Mouse (Mus musculus): ENCODE results near the gene Nipal4. TPM values are rescaled to one million over a fixed set of nuclear protein-coding genes. Genes with fewer than 3 reads are reported as not detected.
A peak's percentile ranks its signal among the peaks of the same experiment; 100 is the strongest.
"Not testable (repeated sequence)": the region's sequence is repeated elsewhere in the genome, so short reads cannot be mapped to it uniquely, and the experiment has no call there.

The Nipal4 gene
- polyA plus RNA-seq, 1 experiment from 2014 or later, result 0.79 TPM

DNA sequence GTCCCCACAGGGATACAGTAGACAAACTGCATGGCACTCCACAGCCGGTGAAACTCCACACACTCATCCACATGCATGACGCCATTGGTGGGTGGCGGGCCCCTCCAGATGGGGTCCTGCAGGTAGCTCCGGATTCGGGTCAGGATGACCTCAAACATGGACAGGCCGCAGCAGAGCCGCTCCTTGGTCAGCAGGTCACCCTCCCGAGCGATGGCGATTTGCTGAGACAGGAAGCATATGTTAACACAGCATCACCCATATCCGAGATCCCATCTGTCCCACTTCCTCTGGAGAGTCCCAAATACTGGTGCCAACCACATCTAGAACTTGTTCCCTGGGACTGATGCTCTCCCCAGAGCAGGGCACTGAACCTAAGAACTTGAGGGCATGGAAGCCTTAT lies 34.4 kb upstream of the Nipal4 start:
- peaks cover 51% of the 10 kb centered on the region for H3K36me3 ChIP-seq
- 86% methylated on average over 11 of the region's 11 CpGs for WGBS
- H3K4me3 ChIP-seq (replicated peaks), result no peak overlapping the region
- no peaks in the 10 kb centered on the region for H3K9me3 ChIP-seq
- peaks cover 8% of the 10 kb centered on the region; the same call in 1 of the 2 replicates for H3K4me1 ChIP-seq (replicated peaks)
- H3K27ac ChIP-seq, result no peak overlapping the region
- ATAC-seq (ENCODE audit: insufficient number of reproducible peaks, insufficient read depth, low FRiP score, low TSS enrichment, low read depth), result no peak
- no peak overlapping the region for H3K9ac ChIP-seq (replicated peaks)
- H3K4me2 ChIP-seq, result no peak overlapping the region
- no peaks in the 10 kb centered on the region for H3K27me3 ChIP-seq

DNA sequence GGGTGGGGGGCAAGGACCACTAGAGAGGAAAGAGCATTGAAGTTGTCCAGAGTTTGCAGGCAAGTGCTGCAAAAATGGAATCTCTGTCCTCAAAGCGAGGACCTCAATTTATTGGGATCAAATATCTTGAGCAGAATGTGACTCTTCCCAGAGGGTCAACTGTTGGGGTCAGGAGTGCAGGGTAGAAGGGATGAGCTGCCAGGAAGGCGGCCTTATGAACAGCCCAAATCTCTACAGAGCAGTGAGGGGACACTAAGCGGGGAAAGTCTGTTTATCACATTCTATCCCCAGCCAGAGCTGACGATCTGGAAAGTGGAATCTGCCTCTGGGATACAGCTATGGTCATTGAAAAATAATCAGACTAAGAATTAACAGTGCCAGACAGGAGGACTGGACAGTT lies 27.9 kb upstream of the Nipal4 start:
- ATAC-seq (ENCODE audit: insufficient number of reproducible peaks, insufficient read depth, low FRiP score, low TSS enrichment, low read depth), result no peak
- Histone ChIP-seq H3K36me3 (peaks cover 34% of the 10 kb centered on the region), H3K9me3 (no peaks in the 10 kb centered on the region), H3K9ac (replicated peaks) (no peak overlapping the region), H3K4me3 (replicated peaks) (no peak overlapping the region), H3K27ac (no peak overlapping the region), H3K27me3 (no peaks in the 10 kb centered on the region), H3K4me2 (no peak overlapping the region), H3K4me1 (replicated peaks) (peaks cover 4% of the 10 kb centered on the region)
- 61% methylated on average over 4 of the region's 4 CpGs for WGBS

DNA sequence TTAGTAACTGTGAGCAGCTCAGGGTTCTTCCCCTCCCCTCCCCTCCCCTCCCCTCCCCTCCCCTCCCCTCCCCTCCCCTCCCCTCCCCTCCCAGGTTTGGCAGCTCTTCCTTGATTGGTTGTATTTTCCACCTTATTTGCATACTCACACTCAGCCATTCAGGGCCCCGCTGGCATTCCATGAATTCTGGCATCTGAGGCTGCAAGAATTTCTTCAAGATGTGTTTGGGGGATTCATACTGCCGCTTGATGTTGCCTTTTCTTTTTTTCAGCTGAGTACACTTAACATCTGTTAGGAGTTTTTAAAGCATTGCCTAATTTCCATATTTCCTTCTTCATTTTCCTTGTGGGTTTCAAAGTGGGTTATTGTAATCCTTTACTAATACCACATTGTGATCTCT lies 22.0 kb upstream of the Nipal4 start:
- no peak for ATAC-seq (ENCODE audit: insufficient number of reproducible peaks, insufficient read depth, low FRiP score, low TSS enrichment, low read depth)
- no peaks in the 10 kb centered on the region for H3K9me3 ChIP-seq
- H3K4me3 ChIP-seq (replicated peaks), result no peak overlapping the region
- H3K9ac ChIP-seq (replicated peaks), result no peak overlapping the region
- H3K27me3 ChIP-seq, result no peaks in the 10 kb centered on the region
- H3K4me1 ChIP-seq (replicated peaks), result peaks cover 12% of the 10 kb centered on the region
- 50% methylated on average over 1 of the region's 2 CpGs for WGBS
- H3K27ac ChIP-seq, result no peak overlapping the region
- no peaks in the 10 kb centered on the region for H3K36me3 ChIP-seq
- no peak overlapping the region for H3K4me2 ChIP-seq

DNA sequence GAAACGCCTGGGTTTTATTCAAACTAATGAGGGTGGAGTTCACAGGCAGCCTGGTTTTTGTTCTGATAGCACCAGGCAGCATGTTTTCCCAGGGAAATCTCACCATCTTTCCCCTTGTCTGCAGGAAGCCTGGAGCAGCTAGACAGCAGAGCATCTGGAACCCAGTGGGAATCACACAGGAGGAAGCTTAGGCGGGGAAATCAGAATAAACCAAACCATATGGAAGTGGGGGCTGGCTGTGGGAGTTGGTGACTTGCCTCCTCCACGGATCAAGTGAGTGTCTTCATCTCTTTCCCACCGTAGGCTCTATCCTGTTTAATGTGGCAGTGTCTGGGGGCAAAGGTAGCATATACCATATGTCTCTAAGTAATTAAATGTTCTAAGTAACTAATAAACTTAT lies 19.2 kb upstream of the Nipal4 start:
- Histone ChIP-seq H3K4me3 (replicated peaks) (no peak overlapping the region), H3K4me1 (replicated peaks) (peaks cover 12% of the 10 kb centered on the region), H3K9ac (replicated peaks) (no peak overlapping the region), H3K4me2 (no peak overlapping the region), H3K9me3 (no peaks in the 10 kb centered on the region), H3K27me3 (no peaks in the 10 kb centered on the region), H3K36me3 (no peaks in the 10 kb centered on the region), H3K27ac (peak overlapping the region; percentile 66; the same call in 1 of the 2 replicates)
- no peak for ATAC-seq (ENCODE audit: insufficient number of reproducible peaks, insufficient read depth, low FRiP score, low TSS enrichment, low read depth)
- 12% methylated on average over 4 of the region's 4 CpGs for WGBS

DNA sequence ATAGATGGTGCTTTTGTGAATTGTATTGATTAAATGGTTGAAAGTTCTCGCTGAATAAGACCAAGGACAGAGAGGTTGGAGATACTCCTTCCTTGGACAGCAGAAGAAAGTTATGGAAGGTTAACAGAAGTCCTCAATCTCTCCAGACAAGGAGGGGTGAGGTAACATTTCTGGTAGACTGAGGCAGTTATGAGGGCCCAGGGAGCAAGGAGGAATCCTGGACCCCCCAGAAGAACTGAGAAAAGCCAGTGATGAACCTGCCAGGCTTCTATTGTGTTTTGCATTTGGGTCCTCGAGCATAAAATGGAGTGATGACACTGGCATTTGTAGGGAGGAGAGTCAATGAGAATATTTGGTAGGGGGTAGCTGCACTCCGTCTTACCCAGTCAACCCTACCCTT lies 18.6 kb upstream of the Nipal4 start:
- no peak for ATAC-seq (ENCODE audit: insufficient number of reproducible peaks, insufficient read depth, low FRiP score, low TSS enrichment, low read depth)
- no peaks in the 10 kb centered on the region for H3K36me3 ChIP-seq
- WGBS, result 71% methylated on average over 3 of the region's 3 CpGs
- H3K9me3 ChIP-seq, result no peaks in the 10 kb centered on the region
- H3K4me3 ChIP-seq (replicated peaks), result no peak overlapping the region
- no peak overlapping the region for H3K4me2 ChIP-seq
- no peak overlapping the region for H3K9ac ChIP-seq (replicated peaks)
- H3K27ac ChIP-seq, result no peak overlapping the region
- H3K4me1 ChIP-seq (replicated peaks), result peaks cover 11% of the 10 kb centered on the region
- no peaks in the 10 kb centered on the region for H3K27me3 ChIP-seq

DNA sequence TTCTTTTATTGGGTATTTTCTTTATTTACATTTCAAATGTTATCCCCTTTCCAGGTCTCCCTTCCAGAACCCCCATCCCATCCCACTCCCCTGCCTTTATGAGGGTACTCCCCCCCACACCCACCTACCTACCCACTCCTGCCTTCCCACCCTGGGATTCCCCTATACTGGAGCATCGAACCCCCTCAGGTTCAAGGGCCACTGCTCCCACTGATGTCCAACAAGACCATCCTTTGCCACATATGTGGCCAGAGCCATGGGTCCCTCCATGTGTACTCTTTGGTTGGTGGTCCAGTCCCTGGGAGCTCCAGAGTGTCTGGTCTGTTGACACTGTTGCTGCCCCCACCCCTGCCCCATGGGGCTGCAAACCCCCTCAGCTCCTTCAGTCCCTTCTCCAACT lies 15.7 kb upstream of the Nipal4 start:
- not testable (repeated sequence) for H3K4me2 ChIP-seq; H3K4me3 ChIP-seq (replicated peaks); H3K36me3 ChIP-seq; H3K9me3 ChIP-seq; H3K4me1 ChIP-seq (replicated peaks); ATAC-seq (ENCODE audit: insufficient number of reproducible peaks, insufficient read depth, low FRiP score, low TSS enrichment, low read depth); H3K27ac ChIP-seq; H3K27me3 ChIP-seq; H3K9ac ChIP-seq (replicated peaks)
- 89% methylated on average over 1 of the region's 1 CpGs for WGBS

DNA sequence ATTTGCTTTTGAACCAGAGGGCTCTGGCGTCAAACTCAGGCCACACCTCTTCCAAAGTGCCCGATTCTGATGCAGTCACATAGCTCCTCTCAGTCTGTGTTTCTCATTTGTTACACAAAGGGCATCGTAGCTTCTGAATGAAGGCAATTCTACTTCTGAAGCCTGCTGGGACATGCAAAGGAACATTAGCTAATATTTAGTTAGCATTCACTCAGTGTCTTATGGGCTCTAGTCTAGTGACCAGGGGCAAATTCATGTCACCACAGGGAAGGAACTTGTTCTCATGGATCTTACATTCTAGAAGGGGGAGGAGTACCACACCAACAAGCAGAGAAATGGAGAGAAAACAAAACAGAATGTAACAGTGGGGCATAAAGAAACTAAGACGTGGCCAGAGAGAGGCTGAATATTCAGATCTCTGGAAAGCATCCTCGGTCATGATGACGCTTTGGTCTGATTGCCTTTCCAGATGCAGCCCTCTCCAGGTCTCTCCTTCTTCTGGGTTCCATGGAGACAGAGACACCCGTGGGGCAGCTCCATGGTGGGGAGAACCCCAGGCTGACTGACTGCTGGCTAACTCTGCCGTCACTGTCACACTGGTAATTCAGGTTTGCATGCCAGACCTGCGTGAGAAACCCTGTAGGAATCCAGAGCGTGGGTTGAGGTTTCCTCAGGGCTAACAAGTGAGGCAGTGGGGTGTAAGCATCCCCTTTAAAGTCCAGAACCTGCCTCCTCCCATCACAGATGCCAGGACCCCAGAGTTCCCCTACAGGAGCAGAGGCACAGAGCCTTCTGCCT lies 11.1 kb upstream of the Nipal4 start:
- Histone ChIP-seq H3K27me3 (no peaks in the 10 kb centered on the region), H3K4me1 (replicated peaks) (no peaks in the 10 kb centered on the region), H3K36me3 (no peaks in the 10 kb centered on the region), H3K27ac (no peak overlapping the region), H3K9me3 (no peaks in the 10 kb centered on the region), H3K9ac (replicated peaks) (no peak overlapping the region), H3K4me2 (no peak overlapping the region), H3K4me3 (replicated peaks) (no peak overlapping the region)
- no peak for ATAC-seq (ENCODE audit: insufficient number of reproducible peaks, insufficient read depth, low FRiP score, low TSS enrichment, low read depth)
- 67% methylated on average over 10 of the region's 10 CpGs for WGBS

DNA sequence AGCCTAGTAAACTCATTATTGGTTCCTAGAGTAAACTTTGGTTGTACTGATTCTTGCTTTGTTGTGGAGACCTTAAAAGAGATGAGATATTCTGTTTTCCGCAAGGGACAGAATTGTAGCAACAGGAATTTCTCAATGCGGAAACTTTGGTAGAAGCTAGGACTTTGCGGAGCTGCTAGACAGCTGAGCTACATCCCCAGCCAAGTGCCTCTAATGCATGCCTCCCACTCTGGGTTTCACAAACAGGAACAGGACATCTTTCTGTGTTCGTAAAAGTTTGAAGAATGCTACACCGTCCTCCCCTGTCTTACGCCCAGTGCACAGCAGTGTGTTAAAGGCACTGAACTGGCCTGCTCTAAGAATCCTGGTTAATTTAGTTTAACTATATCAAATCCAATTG lies 9.8 kb upstream of the Nipal4 start:
- no peak for ATAC-seq (ENCODE audit: insufficient number of reproducible peaks, insufficient read depth, low FRiP score, low TSS enrichment, low read depth)
- H3K36me3 ChIP-seq, result no peaks in the 10 kb centered on the region
- H3K4me1 ChIP-seq (replicated peaks), result no peaks in the 10 kb centered on the region
- no peaks in the 10 kb centered on the region for H3K27me3 ChIP-seq
- no peak overlapping the region for H3K4me2 ChIP-seq
- H3K4me3 ChIP-seq (replicated peaks), result no peak overlapping the region
- H3K9me3 ChIP-seq, result no peaks in the 10 kb centered on the region
- 90% methylated on average over 6 of the region's 6 CpGs for WGBS
- no peak overlapping the region for H3K9ac ChIP-seq (replicated peaks)
- H3K27ac ChIP-seq, result no peak overlapping the region

DNA sequence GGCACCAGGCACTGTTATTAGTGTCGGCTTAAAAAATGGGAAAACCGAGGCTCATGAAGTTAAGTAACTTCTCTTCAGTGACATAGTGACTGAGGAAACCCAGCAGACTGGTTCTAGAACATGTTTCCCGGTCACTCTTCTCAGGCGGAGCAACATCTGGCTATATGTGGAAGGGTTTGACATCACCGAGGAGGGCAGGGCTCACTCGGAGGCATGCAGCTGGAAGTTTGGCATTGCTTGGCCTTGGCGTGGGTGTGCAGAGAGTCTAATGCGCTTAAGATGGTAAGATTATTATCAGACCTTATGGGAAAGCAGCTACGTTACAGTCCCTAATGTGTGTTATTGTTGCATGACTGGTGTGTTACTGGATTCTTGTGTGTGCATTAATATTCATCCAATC lies 5.8 kb upstream of the Nipal4 start:
- Histone ChIP-seq H3K27ac (no peak overlapping the region), H3K36me3 (no peaks in the 10 kb centered on the region), H3K9me3 (no peaks in the 10 kb centered on the region), H3K9ac (replicated peaks) (no peak overlapping the region), H3K4me3 (replicated peaks) (no peak overlapping the region), H3K4me1 (replicated peaks) (peaks cover 10% of the 10 kb centered on the region), H3K27me3 (peaks cover 12% of the 10 kb centered on the region; the same call in 1 of the 2 replicates), H3K4me2 (no peak overlapping the region)
- 92% methylated on average over 9 of the region's 9 CpGs for WGBS
- ATAC-seq (ENCODE audit: insufficient number of reproducible peaks, insufficient read depth, low FRiP score, low TSS enrichment, low read depth), result no peak

DNA sequence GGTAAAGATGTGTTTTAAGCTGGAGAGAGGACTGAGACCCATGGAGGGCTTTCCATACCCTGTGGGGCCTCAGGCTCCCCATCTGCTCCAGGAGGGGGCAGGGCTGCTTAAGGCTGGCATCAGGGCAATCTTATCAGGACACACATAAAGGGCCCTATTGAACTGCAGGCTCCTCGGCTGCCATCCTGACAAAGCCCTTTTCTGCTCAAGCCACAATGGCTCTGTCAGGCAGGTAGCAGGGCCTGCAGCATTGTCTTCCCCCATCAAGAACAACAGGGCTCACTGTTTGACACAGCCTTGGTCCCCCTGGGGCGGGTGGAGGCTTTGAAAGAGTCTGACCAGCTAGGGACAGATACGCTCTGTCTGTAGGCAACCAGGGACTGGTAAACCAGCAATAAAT lies 3.6 kb upstream of the Nipal4 start:
- no peak overlapping the region for H3K4me3 ChIP-seq (replicated peaks)
- H3K27me3 ChIP-seq, result peaks cover 32% of the 10 kb centered on the region
- 0 out of 2 replicates have a peak overlapping the region, but pooled peaks have one; percentile 31 for H3K27ac ChIP-seq
- ATAC-seq (ENCODE audit: insufficient number of reproducible peaks, insufficient read depth, low FRiP score, low TSS enrichment, low read depth), result no peak
- WGBS, result 56% methylated on average over 3 of the region's 3 CpGs
- H3K4me2 ChIP-seq, result no peak overlapping the region
- no peak overlapping the region for H3K9ac ChIP-seq (replicated peaks)
- H3K36me3 ChIP-seq, result no peaks in the 10 kb centered on the region
- H3K4me1 ChIP-seq (replicated peaks), result peaks cover 16% of the 10 kb centered on the region
- no peaks in the 10 kb centered on the region for H3K9me3 ChIP-seq

DNA sequence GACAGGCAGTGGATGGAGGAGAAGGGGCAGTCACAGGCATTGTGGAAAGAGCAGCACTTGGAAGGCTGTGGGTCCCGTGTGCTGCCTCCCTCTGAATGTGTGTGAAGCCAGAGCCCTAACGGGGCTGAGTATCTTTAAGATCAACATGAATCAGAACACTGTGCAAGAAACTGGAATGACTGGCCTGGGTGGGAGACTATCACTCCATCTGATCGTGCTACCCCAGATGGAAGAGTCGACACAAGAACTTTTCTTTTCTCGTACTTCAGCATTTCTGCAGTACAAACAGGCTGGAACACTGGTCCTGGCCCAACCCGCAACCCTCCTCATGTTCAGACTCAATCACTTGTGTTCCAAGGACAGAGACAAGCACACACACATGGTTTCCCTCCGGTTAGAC lies 2.2 kb upstream of the Nipal4 start:
- no peak overlapping the region for H3K4me2 ChIP-seq
- no peak overlapping the region for H3K9ac ChIP-seq (replicated peaks)
- no peaks in the 10 kb centered on the region for H3K9me3 ChIP-seq
- peaks cover 40% of the 10 kb centered on the region for H3K27me3 ChIP-seq
- no peak for ATAC-seq (ENCODE audit: insufficient number of reproducible peaks, insufficient read depth, low FRiP score, low TSS enrichment, low read depth)
- WGBS, result 90% methylated on average over 7 of the region's 7 CpGs
- H3K4me1 ChIP-seq (replicated peaks), result peaks cover 16% of the 10 kb centered on the region
- H3K4me3 ChIP-seq (replicated peaks), result no peak overlapping the region
- no peaks in the 10 kb centered on the region for H3K36me3 ChIP-seq
- no peak overlapping the region for H3K27ac ChIP-seq

DNA sequence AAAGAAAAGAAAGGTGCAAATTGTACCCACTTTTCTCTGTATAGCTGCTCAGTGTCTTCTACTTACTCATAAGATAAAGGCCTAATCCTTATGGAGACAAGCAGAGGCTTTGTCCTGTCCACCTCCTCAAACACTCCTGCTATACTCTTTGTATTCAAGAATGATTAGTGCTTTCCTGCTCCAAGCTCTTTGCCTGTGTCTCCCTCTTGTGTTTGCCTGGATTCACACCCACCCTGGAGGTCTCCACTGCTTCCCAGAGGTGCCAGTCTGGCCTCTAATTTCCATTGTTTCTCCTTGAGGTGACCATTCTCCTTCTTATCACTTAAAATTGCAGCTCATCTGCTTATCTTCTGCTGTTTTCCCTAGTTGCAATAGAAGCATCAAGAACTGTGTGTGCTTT lies 8.8 kb downstream of the Nipal4 start:
- Histone ChIP-seq H3K4me1 (replicated peaks) (no peaks in the 10 kb centered on the region), H3K4me2 (no peak overlapping the region), H3K9me3 (no peaks in the 10 kb centered on the region), H3K27ac (no peak overlapping the region), H3K9ac (replicated peaks) (no peak overlapping the region), H3K27me3 (no peaks in the 10 kb centered on the region), H3K36me3 (no peaks in the 10 kb centered on the region), H3K4me3 (replicated peaks) (no peak overlapping the region)
- ATAC-seq (ENCODE audit: insufficient number of reproducible peaks, insufficient read depth, low FRiP score, low TSS enrichment, low read depth), result no peak
